Mouse (Mus musculus) spleen, postnatal 4 days (tissue): ENCODE data around the gene Hist1h2an.
A peak's percentile ranks its signal among the peaks of the same experiment; 100 is the strongest.
"Not testable (repeated sequence)": the region's sequence is repeated elsewhere in the genome, so short reads cannot be mapped to it uniquely, and the experiment has no call there.

ENCODE experiments used
- DNase-seq, 2 experiments: peaks; one replicate each; pipeline ENCODE4 v3.0.0; 2022; ENCODE audit warnings: low spot score in 2 of 2

The Hist1h2an gene

DNA sequence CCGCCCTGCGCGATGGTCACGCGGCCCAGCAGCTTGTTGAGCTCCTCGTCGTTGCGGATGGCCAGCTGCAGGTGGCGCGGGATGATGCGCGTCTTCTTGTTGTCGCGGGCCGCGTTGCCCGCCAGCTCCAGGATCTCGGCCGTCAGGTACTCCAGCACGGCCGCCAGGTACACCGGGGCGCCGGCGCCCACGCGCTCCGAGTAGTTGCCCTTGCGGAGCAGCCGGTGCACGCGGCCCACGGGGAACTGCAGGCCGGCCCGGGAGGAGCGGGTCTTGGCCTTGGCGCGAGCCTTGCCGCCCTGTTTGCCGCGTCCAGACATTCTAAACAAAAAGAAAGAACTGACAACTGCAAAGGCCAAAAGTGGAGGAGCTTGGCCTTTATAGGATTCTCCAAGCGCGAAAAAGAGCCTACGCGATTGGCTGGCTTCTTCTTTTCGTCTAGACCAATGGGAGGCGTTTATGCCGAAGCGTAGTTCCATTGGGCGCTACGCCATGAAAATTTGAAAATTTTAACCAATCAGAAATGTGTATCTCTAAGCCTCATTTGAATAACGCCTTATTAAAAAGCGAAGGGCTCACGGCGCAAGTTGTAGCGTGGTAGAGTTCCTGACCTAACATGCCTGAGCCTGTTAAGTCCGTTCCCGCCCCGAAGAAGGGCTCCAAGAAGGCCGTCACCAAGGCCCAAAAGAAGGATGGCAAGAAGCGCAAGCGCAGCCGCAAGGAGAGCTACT, at the start of gene Hist1h2an, which contains the start of gene Hist1h2bp:
Gene Hist1h2an, minus strand, starts transcription at position 320 of the 731 bp plus-strand sequence.
Gene Hist1h2bp, plus strand, starts transcription at position 563 of the 731 bp plus-strand sequence.
- peak; percentile 86 to 91 for DNase-seq

DNA sequence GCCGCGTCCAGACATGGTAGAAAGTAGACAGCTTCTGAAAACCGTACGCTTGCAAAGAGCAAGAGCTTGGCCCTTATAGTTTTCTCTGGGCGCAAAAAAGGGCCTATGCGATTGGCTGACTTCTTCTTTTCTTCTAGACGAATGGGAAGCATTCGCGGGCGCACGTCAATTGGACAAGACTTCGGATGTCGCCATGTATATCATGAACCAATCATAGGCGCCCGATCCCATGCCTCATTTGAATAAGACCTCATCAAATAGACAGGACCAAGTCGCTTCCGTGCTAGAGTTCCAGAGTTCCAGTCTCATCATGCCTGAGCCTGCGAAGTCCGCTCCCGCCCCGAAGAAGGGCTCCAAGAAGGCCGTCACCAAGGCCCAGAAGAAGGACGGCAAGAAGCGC, 46.4 kb upstream of the Hist1h2an start, which contains the start of the genes Hist1h2ap and Hist1h2br:
Gene Hist1h2ap, minus strand, starts transcription at position 47 of the 400 bp plus-strand sequence.
Gene Hist1h2br, plus strand, starts transcription at position 283 of the 400 bp plus-strand sequence.
- not testable (repeated sequence) for DNase-seq

DNA sequence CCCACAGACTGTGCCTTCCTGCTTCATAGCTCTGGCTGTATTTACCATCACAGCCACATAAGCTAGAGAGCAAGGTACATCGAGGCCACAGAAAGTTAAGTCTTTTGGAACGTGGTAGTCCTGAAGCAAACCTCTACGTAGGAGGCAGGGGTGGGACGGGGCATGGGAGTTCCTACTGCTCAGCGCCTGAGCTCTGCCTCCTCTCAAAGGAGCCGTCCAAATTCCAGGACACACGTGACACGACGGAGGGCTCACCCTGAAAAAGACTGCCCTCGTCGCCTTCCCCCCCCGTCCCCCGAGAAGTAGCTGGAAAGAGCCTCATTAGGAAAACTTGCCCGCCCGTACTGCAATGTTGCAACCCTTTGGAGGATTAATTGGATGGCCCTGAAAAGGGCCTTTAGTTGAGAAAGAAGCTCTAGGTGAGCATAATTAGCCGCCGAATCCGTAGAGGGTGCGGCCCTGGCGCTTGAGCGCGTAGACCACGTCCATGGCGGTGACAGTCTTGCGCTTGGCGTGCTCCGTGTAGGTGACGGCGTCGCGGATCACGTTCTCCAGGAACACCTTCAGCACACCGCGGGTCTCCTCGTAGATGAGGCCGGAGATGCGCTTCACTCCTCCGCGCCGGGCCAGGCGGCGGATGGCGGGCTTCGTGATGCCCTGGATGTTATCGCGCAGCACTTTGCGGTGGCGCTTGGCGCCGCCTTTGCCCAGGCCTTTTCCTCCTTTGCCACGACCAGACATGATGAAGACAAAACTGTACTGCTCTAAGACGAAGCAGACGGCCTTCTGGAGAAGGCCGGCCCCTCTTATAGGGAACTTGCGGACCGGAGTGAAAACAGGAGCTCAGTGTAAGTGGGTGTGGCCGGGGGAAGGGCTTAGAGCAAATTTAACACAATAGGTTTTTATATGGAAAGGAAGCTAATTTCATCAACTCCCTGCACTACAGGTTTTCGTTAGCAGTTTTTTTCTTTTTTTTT, 44.7 kb upstream of the Hist1h2an start, which contains the start of gene Hist1h4n:
Gene Hist1h4n, minus strand, starts transcription at position 779 of the 977 bp plus-strand sequence.
- peak; percentile 42 to 73 for DNase-seq

DNA sequence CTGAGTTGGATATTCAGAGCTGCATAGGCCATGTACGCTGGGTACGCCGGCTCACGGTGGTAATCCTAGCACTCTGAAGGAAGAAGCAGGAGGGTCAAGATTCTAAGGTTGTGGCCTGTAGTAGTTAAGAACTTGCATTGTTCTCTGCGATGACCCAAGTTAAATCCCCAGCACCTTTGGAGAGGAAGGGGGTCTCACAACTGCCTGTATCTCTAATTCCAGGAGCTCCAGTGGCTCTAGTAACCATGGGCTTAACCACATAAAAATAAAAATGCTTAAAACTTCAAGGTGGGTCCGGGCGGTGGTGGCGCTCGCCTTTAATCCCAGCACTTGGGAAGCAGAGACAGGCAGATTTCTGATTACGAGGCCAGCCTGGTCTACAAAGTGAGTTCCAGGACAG, 43.3 kb upstream of the Hist1h2an start:
- DNase-seq, result peak in 1 of 2 experiments; percentile 62

DNA sequence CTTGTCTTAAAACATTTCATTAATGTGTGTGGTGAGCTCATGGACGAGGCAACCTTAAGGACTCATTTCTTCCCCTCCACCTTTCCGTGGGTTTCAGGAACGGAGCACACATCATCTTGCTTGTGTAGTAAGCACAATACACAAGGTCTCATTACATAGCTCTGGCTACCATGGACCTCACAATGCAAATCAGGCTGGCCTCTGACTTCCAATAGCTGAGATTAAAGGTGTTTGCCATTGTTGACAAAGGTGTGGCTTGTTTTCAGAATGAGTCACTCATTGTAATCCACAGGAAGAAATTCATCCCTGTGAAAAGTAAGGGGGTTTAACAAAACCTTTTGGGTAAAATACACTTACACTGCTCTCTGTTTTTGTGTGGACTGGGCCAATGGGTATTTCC, 41.5 kb upstream of the Hist1h2an start:
- peak in 1 of 2 experiments; percentile 35 for DNase-seq

DNA sequence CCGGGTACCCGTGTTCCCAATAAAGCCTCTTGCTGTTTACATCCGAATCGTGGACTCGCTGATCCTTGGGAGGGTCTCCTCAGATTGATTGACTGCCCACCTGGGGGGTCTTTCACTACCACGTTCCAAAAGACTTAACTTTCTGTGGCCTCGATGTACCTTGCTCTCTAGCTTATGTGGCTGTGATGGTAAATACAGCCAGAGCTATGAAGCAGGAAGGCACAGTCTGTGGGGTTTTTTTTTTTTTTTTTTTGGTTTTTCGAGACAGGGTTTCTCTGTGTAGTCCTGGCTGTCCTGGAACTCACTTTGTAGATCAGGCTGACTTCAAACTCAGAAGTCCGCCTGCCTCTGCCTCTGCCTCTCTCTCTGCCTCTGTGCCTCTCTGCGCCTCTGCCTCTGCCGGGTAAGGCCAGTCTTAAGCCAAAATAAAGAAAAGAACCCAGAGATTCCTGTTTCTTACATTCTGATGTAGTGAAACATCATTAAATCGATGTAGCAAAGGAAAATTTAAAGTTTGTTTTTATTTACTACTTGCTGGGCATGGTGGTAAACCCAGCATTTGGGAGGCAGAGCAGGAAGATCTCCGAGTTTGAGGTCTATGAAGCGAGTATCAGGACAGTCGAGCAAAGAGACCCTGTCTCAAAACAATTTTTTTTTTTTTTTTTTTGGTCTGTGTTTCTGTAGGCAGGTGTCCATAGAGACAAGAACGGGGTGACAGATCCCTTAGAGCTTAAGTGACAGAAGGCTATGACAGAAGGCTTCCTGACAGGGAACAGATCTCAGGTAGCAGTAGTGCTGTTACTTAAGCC, 33.3 kb upstream of the Hist1h2an start:
- not testable (repeated sequence) for DNase-seq

DNA sequence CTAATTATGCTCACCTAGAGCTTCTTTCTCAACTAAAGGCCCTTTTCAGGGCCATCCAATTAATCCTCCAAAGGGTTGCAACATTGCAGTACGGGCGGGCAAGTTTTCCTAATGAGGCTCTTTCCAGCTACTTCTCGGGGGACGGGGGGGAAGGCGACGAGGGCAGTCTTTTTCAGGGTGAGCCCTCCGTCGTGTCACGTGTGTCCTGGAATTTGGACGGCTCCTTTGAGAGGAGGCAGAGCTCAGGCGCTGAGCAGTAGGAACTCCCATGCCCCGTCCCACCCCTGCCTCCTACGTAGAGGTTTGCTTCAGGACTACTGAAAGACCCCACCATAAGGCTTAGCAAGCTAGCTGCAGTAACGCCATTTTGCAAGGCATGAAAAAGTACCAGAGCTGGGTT, 25.1 kb upstream of the Hist1h2an start:
- DNase-seq, result peak; percentile 26 to 59

DNA sequence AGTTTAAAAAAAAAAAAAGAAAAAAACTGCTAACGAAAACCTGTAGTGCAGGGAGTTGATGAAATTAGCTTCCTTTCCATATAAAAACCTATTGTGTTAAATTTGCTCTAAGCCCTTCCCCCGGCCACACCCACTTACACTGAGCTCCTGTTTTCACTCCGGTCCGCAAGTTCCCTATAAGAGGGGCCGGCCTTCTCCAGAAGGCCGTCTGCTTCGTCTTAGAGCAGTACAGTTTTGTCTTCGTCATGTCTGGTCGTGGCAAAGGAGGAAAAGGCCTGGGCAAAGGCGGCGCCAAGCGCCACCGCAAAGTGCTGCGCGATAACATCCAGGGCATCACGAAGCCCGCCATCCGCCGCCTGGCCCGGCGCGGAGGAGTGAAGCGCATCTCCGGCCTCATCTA, 24.5 kb upstream of the Hist1h2an start, which contains the start of gene Hist1h4m:
Gene Hist1h4m, plus strand, starts transcription at position 208 of the 400 bp plus-strand sequence.
- DNase-seq, result peak; percentile 64 to 78

DNA sequence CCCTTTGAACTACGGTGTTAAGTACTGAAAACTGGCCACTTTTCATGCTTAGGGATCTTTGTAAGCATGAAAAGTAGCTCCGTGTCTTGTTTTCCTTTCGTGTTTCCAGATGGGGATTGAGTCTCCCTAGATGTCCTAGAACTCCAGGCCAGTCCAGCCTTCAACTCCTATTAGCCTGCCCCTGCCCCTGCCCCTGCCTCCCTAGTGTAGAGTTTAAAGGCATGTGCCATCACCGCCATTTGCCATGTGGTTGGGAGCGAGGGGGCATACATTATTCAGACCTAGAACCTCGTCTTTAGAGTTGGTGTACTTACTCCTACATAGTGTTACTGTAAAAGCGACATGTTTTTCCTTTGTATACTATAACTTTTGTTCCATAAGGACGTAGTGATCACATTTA, 24.1 kb upstream of the Hist1h2an start:
- not testable (repeated sequence) for DNase-seq

DNA sequence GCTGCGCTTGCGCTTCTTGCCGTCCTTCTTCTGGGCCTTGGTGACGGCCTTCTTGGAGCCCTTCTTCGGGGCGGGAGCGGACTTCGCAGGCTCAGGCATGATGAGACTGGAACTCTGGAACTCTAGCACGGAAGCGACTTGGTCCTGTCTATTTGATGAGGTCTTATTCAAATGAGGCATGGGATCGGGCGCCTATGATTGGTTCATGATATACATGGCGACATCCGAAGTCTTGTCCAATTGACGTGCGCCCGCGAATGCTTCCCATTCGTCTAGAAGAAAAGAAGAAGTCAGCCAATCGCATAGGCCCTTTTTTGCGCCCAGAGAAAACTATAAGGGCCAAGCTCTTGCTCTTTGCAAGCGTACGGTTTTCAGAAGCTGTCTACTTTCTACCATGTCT, 23.1 kb upstream of the Hist1h2an start, which contains the start of the genes Hist1h2bq and Hist1h2ao:
Gene Hist1h2bq, minus strand, starts transcription at position 125 of the 400 bp plus-strand sequence.
Gene Hist1h2ao, plus strand, starts transcription at position 393 of the 400 bp plus-strand sequence.
- DNase-seq, result not testable (repeated sequence)

DNA sequence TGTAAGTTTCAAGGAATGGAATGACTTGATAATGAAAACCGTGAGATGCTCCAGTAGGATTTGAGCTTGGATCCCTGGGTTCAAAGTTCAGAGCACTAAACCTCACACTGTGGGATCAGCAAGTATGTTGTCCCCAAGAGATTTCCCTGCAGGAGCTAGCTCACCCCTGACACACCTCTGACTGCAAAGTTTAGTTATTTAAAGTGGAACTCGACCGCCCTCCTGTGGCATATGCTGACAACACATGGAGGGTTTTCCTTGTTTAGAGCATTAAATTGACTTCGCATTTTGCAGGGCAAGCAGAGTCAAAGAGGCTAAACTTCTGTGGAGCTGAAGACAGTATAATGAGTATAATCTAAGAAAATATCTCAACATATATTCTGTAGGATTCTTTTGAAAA, 16.0 kb upstream of the Hist1h2an start:
- DNase-seq, result not testable (repeated sequence)

DNA sequence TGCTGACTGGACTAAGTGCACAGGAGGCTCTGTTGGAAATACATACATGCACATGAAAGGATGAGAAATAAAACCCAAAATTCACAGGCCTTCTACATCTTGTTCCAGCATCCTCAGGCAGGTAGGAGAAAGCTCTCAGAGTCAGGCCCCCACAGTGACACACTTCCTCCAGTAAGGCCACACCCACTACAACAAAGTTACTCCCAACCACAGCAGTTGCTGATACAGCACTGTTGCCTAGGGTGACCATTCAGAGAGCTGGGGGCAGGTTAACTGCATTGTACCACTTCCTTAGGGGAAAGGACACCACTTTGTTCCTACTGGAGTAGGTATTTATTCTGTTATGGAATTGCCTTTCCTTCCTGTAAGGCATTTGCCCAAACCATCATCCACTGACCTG, 10.1 kb upstream of the Hist1h2an start:
- not testable (repeated sequence) for DNase-seq

DNA sequence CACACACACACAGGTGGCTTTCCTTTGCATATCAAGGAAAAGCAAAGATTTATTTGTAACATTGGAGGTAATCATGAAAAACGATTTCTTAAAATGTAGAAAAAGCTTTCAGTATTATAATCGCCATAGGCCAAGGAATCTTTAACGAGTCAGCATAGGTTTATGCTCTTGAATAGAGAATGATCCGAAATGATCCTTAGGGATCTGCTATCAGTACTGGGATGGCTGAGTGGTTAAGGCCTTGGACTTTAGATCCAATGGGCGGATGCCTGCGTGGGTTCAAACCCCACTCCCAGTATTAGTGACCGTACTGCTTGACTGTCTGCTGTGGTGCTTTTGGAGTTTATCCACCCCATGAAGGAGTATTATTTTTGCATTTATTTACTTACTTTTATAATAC, 8.6 kb upstream of the Hist1h2an start:
- no peak for DNase-seq

DNA sequence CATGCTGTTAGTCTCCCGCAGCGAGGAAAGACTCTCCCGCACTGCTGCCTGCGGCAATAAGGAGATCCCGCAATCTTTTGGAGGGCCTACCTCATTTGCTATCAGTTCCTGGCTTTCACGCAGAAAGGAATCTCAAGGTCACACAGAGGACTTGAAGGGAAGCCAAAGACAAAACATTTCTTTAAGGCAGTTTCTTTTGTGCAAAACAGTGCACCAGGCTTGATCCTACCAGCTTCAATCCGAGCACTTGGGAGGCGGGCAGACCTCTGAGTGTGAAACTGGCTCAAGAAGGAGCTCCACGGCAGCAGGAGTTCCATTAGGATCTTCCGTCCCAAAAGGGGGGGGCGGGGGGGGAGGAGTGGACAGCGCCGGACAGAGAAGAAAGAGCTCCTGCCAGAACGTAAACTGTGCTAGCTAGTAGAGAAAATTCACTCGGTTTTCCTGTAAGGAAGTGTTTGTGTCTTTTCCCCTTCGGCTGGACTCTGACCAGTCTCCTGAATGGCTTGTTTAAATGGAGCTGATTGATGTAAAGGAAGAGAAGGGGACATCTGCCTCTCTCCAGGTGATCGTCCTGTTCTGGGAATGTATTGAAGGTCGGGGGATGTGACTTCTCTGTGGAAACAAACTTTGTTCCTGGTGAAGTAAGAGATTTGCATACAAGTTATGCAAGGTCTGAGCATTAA, 3.7 kb upstream of the Hist1h2an start:
- DNase-seq, result no peak

DNA sequence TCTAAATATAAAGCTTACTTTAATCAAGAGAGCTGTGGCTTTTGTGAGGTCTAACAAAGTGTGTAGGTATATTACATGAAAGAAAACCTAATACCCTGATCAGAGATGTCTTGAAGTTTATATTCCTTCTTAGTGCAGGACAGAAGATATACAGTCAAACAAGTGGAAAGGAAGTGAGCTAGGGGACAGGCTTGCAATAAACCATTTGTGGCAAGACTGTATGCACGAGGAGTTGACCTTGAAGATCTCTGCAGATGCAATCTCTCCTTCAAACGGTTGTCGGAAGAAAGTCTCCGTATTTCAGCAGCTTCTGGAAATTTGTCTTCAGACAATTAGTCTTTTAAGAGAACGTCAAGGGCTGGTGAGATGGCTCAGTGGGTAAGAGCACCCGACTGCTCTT, 2.9 kb upstream of the Hist1h2an start:
- no peak for DNase-seq

DNA sequence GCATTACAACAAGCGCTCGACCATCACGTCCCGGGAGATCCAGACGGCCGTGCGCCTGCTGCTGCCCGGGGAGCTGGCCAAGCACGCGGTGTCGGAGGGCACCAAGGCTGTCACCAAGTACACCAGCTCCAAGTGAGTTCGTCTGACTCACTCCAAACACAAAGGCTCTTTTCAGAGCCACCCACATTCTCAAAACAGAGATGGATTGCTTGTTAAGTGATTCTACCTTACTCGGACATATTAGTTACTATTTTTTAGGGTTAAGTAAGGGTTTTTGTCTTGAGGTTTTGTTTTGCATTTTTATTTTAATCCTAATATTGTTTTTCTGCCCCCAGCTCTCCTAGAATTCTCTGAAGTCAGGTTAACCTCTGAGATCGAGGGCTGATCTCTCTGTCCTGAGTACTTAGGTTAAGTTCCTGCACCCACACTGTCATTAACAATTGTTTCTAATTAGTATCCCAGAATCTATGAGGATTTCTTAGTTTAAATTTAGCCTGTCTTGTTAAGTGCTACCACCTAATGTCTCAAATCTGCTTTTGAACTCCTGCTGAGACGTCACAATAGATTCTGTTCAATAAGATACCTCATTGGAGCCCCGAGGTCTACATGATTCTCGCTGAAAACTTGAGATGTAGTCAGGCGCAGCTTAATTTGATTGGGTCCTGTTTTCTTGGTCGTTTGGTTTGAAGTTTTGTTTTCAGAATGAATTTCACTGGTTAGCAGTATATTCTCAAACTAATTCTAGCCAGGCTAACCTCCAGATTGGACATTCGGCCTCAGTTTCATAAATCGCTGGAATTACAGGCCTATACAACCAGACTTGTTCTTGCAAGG, 959 bp upstream of the Hist1h2an start:
- DNase-seq, result no peak

DNA sequence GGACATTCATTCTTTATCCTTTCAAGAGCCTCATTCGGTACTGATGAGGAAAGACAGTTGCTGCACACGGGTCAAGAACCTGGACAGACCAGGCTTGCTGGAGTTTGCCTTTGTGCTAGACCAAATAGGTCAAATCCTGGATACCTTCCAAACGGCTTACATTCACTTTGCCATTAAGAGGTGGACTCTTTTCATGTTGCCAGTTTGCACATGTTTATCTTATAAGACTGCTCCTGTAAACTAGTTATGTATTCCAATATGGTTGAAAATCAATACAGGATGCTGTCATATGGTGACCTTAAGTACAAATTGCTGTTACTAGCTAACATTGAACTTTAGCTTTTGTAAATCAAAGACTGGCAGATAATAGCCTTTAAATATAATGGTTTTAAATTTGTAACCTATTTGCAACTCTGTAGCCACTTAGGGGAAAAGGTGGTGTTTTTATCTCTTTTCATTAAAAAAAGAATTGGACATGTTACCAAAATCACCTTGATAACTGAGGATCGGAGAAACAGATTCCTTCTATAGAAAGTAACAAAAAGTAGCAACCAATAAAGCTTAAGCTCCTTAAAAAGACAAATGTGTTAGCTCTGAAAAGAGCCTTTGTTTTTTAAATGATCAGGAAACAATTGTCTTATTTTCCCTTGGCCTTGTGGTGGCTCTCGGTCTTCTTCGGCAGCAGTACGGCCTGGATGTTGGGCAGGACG, 674 bp downstream of the Hist1h2an start:
- DNase-seq, result peak in 1 of 2 experiments; percentile 32

DNA sequence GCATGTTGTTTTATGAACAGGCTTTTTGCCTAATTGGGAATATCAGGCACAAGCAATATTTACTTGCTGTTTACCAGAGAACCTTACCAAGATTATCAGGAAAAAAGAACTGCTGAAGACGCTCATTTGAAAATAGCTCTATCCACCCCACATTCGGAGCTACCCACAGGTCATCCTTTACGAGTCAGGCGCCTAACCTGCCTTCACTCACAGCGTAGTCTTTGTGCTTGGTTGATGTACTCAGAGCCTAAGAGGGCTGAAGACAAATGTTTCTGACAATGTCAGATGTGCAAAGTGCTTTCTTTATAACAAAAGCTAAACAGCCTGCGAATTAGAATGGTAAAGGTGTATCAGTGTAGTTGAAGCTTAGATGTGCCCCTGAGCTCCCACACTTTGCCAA, 2.7 kb downstream of the Hist1h2an start:
- peak in 1 of 2 experiments; percentile 16 for DNase-seq

DNA sequence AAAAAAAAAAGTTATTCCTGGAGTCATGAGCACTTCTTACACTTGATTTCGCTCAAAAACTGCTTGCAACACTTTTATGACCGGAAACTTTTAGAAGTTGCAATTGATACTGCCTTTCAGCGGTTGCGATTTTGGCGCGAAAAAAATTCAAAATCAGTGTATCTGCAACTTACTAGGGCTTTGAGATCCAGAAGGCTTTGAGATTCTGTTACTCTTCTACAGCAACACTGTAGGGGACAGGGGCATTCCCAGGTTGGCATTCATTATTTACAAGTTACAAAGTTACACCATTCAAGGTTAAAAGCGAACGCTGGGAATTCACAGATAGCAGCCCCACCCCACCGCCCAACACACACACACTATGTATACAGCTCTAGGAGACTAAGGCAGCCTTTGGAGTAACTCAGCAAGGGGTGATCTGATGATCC, 3.3 kb downstream of the Hist1h2an start:
- DNase-seq, result peak; percentile 64 to 76
